Mouse (Mus musculus) neural tube, embryonic 13.5 days (tissue): ENCODE measurements around the gene BC053393. TPM values are rescaled to one million over a fixed set of nuclear protein-coding genes. Genes with fewer than 3 reads are reported as not detected.
"Not testable (repeated sequence)": the region's sequence is repeated elsewhere in the genome, so short reads cannot be mapped to it uniquely, and the experiment has no call there.

ENCODE experiments used
- ATAC-seq: fragments of 200-750 bp; cut with Nextera tagmentation; 2 replicates; pipeline ENCODE4 v1.8.0; 2017; ENCODE audit warnings: low read depth, mild to moderate bottlenecking, moderate TSS enrichment, moderate library complexity
- H3K27ac ChIP-seq: fragments of 300-500 bp; sonication (generic); replicated peaks from 2 replicates; pipeline ENCODE4 v1.5.1; 2015; ENCODE audit warnings: moderate library complexity, mild to moderate bottlenecking, inconsistent platforms
- H3K27me3 ChIP-seq: fragments of 300-500 bp; sonication (generic); 2 replicates; pipeline ENCODE4 v1.6.1; 2015; ENCODE audit warnings: mild to moderate bottlenecking, inconsistent platforms
- H3K36me3 ChIP-seq: fragments of 300-500 bp; sonication (generic); 2 replicates; pipeline ENCODE4 v1.6.1; 2015; ENCODE audit warnings: mild to moderate bottlenecking, inconsistent platforms
- H3K4me1 ChIP-seq: fragments of 300-500 bp; sonication (generic); replicated peaks from 2 replicates; pipeline ENCODE4 v1.6.1; 2015; ENCODE audit warnings: inconsistent platforms
- H3K4me2 ChIP-seq: fragments of 300-500 bp; sonication (generic); 2 replicates; pipeline ENCODE4 v1.6.1; 2015; ENCODE audit warnings: inconsistent platforms, mild to moderate bottlenecking, moderate library complexity
- H3K4me3 ChIP-seq: fragments of 300-500 bp; sonication (generic); 2 replicates; pipeline ENCODE4 v1.5.1; 2015; ENCODE audit warnings: mild to moderate bottlenecking, inconsistent platforms
- H3K9ac ChIP-seq: fragments of 300-500 bp; sonication (generic); 2 replicates; pipeline ENCODE4 v1.6.1; 2015; ENCODE audit warnings: moderate library complexity, mild to moderate bottlenecking, inconsistent platforms
- H3K9me3 ChIP-seq: fragments of 300-500 bp; sonication (generic); 2 replicates; pipeline ENCODE4 v1.6.1; 2016; ENCODE audit warnings: inconsistent platforms
- WGBS: fragments of 180-500 bp; shearing (Covaris S2); methylation state at CpG from one replicate; pipeline ENCODE4 v1.1.7; 2015; 5-methylcytosine and 5-hydroxymethylcytosine counted together
- polyA plus RNA-seq: library from polyadenylated mRNA; unstranded; fragments of >200 nt; fragmentation: Nextera tagmentation; extraction: Ambion mirVana; gene quantifications from 2 replicates; pipeline ENCODE4 v1.2.1, GENCODE M21; 2015

Gene BC053393
- polyA plus RNA-seq, 1 experiment from 2014 or later: not detected

GRCm38 (mm10) chr11:46580428-46580827 is 9.1 kb downstream of the BC053393 start:
- Histone ChIP-seq H3K4me2 (no peak overlapping the region), H3K27me3 (no peaks in the 10 kb centered on the region), H3K4me3 (no peak overlapping the region), H3K9ac (no peak overlapping the region), H3K27ac (no peak overlapping the region), H3K9me3 (no peaks in the 10 kb centered on the region), H3K4me1 (no peaks in the 10 kb centered on the region), H3K36me3 (no peaks in the 10 kb centered on the region)
- no peak for ATAC-seq
- 85% methylated on average over 3 of the region's 3 CpGs for WGBS

GRCm38 (mm10) chr11:46582741-46583140 is 11.4 kb downstream of the BC053393 start:
- Histone ChIP-seq H3K4me1 (no peaks in the 10 kb centered on the region), H3K9ac (no peak overlapping the region), H3K27me3 (no peaks in the 10 kb centered on the region), H3K36me3 (no peaks in the 10 kb centered on the region), H3K4me3 (no peak overlapping the region), H3K27ac (no peak overlapping the region), H3K4me2 (no peak overlapping the region), H3K9me3 (no peaks in the 10 kb centered on the region)
- WGBS: 81% methylated on average over 5 of the region's 5 CpGs
- no peak for ATAC-seq

GRCm38 (mm10) chr11:46592416-46592815 is 21.1 kb downstream of the BC053393 start:
- Histone ChIP-seq H3K36me3 (no peaks in the 10 kb centered on the region), H3K9me3 (no peaks in the 10 kb centered on the region), H3K9ac (no peak overlapping the region), H3K4me1 (no peaks in the 10 kb centered on the region), H3K4me2 (no peak overlapping the region), H3K4me3 (no peak overlapping the region), H3K27ac (no peak overlapping the region), H3K27me3 (no peaks in the 10 kb centered on the region)
- WGBS: 88% methylated on average over 2 of the region's 2 CpGs
- no peak for ATAC-seq

GRCm38 (mm10) chr11:46619929-46620328 is 48.6 kb downstream of the BC053393 start:
- no peak overlapping the region for H3K27ac ChIP-seq
- no peaks in the 10 kb centered on the region for H3K4me1 ChIP-seq
- H3K9ac ChIP-seq: no peak overlapping the region
- no peaks in the 10 kb centered on the region for H3K27me3 ChIP-seq
- ATAC-seq: no peak
- 94% methylated on average over 1 of the region's 1 CpGs for WGBS
- H3K36me3 ChIP-seq: no peaks in the 10 kb centered on the region
- no peak overlapping the region for H3K4me2 ChIP-seq
- H3K9me3 ChIP-seq: no peaks in the 10 kb centered on the region
- no peak overlapping the region for H3K4me3 ChIP-seq

- H3K4me3 ChIP-seq: no peak overlapping the region
- H3K27me3 ChIP-seq: no peaks in the 10 kb centered on the region
- no peak overlapping the region for H3K27ac ChIP-seq
- 76% methylated on average over 7 of the region's 7 CpGs for WGBS
- H3K36me3 ChIP-seq: no peaks in the 10 kb centered on the region
- no peaks in the 10 kb centered on the region for H3K9me3 ChIP-seq
- ATAC-seq: no peak
- H3K4me1 ChIP-seq: no peaks in the 10 kb centered on the region
- H3K4me2 ChIP-seq: no peak overlapping the region
- no peak overlapping the region for H3K9ac ChIP-seq
Measured at GRCm38 (mm10) chr11:46620414-46621168, 49.3 kb downstream of the BC053393 start.

GRCm38 (mm10) chr11:46629211-46629795 is 58.0 kb downstream of the BC053393 start, which contains the start of gene Dppa1:
Gene Dppa1, minus strand, starts transcription at chr11:46629261.
- Histone ChIP-seq H3K36me3 (no peaks in the 10 kb centered on the region), H3K27me3 (no peaks in the 10 kb centered on the region), H3K9me3 (no peaks in the 10 kb centered on the region), H3K4me1 (no peaks in the 10 kb centered on the region), H3K4me2 (no peak within 1 kb of the TSS), H3K27ac (no peak within 1 kb of the TSS), H3K4me3 (no peak within 1 kb of the TSS), H3K9ac (no peak within 1 kb of the TSS)
- no peak for ATAC-seq
- 79% methylated on average over 2 of the region's 2 CpGs for WGBS

GRCm38 (mm10) chr11:46631635-46632034 is 60.3 kb downstream of the BC053393 start:
- Histone ChIP-seq H3K9me3 (no peaks in the 10 kb centered on the region), H3K27me3 (no peaks in the 10 kb centered on the region), H3K36me3 (no peaks in the 10 kb centered on the region), H3K27ac (no peak overlapping the region), H3K4me1 (no peaks in the 10 kb centered on the region), H3K4me3 (no peak overlapping the region), H3K9ac (no peak overlapping the region), H3K4me2 (no peak overlapping the region)
- ATAC-seq: no peak
- 39% methylated on average over 3 of the region's 3 CpGs for WGBS

- H3K4me2 ChIP-seq, H3K27ac ChIP-seq, H3K4me1 ChIP-seq, H3K4me3 ChIP-seq, H3K36me3 ChIP-seq, H3K27me3 ChIP-seq, ATAC-seq, H3K9me3 ChIP-seq, H3K9ac ChIP-seq: not testable (repeated sequence)
- 93% methylated on average over 4 of the region's 4 CpGs for WGBS
Measured at GRCm38 (mm10) chr11:46635516-46635915, 64.2 kb downstream of the BC053393 start.

GRCm38 (mm10) chr11:46636568-46636967 is 65.2 kb downstream of the BC053393 start:
- 85% methylated on average over 3 of the region's 3 CpGs for WGBS

More at GRCm38 (mm10) chr11:46636568-46636967, 65.2 kb downstream of the BC053393 start:
- Histone ChIP-seq H3K27me3 (no peaks in the 10 kb centered on the region), H3K4me2 (no peak overlapping the region), H3K4me1 (no peaks in the 10 kb centered on the region), H3K27ac (no peak overlapping the region), H3K4me3 (no peak overlapping the region), H3K36me3 (no peaks in the 10 kb centered on the region), H3K9me3 (no peaks in the 10 kb centered on the region), H3K9ac (no peak overlapping the region)
- no peak for ATAC-seq

Other genes starting within 250 kb of the BC053393 start
- gene Itk, start 182.0 kb upstream of the BC053393 start, polyA plus RNA-seq: not detected in 2 replicates
- not detected in 2 replicates for gene Fam71b, start 175.0 kb upstream of the BC053393 start, polyA plus RNA-seq
- 75.3 and 79.3 TPM in 2 replicates for gene Med7, start 134.6 kb upstream of the BC053393 start, polyA plus RNA-seq
- gene Havcr2, start 116.6 kb upstream of the BC053393 start, polyA plus RNA-seq: 0.25 and 0.29 TPM in 2 replicates
- not detected in 2 replicates for gene Gm12169, start 47.3 kb upstream of the BC053393 start, polyA plus RNA-seq
- gene Dppa1, start 57.7 kb downstream of the BC053393 start, polyA plus RNA-seq: not detected in 2 replicates
- gene Timd2, start 135.5 kb downstream of the BC053393 start, polyA plus RNA-seq: 0.06 TPM in 1 of 2 replicates, not detected in the other
- not detected in 2 replicates for gene Havcr1, start 163.5 kb downstream of the BC053393 start, polyA plus RNA-seq
- gene Timd4, start 239.3 kb downstream of the BC053393 start, polyA plus RNA-seq: 0.22 and 0.31 TPM in 2 replicates